Mouse (Mus musculus) gastrocnemius, postnatal 36 days (tissue): ENCODE results near the gene Anks3. TPM values are rescaled to one million over a fixed set of nuclear protein-coding genes. Genes with fewer than 3 reads are reported as not detected.

Experiments
- DNase-seq, 2 experiments: peaks; one replicate each; pipeline ENCODE4 v3.0.0; 2022
- intact Hi-C: fragments of 180-260 bp; cut with DNase I; formaldehyde crosslinking; loops from one replicate; pipeline ENCODE4 v1.15.1; 2025
- total RNA-seq, 2 experiments: library from RNA; stranded (reverse); gene quantifications; 2 replicates each; pipeline ENCODE4 v1.2.3; 2021

Anks3 gene
- total RNA-seq, 2 experiments from 2014 or later: 12.5 to 13.2 TPM

DNA sequence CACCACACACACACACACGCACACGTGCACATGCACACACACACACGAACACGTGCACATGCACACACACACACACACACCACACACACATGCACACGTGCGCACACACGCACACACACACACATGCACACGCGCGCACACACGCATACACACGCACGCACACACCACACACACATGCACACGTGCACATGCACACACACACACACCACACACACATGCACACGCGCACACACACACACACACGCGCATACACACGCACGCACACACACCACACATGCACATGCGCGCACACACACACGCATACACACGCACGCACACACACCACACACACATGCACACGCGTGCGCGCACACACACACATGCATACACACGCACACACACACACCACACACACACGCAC, 28.6 kb downstream of the Anks3 start:
- no peak for DNase-seq
- intact Hi-C loops: no loop called here

DNA sequence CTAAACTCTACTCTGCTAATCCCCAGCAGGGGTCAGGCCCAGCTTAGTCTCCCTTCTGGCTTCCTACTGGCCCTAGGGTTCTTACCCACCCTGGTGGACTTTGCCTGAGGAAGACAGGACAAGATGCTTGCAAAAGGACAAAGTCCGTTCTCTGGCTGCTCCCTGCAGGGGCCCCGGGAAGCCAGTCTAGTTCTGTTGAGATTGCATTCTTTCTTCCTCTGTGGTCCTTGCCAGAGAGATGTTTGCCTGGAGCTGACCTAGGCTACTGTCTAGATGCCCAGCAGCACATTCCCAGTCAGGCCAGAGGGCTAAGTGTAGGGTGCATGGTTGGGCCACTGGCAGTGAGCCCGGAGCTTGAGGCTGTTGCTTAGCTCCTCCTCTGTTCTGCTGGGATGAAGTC, 31.6 kb downstream of the Anks3 start:
- intact Hi-C loops: no loop called here
- no peak for DNase-seq

DNA sequence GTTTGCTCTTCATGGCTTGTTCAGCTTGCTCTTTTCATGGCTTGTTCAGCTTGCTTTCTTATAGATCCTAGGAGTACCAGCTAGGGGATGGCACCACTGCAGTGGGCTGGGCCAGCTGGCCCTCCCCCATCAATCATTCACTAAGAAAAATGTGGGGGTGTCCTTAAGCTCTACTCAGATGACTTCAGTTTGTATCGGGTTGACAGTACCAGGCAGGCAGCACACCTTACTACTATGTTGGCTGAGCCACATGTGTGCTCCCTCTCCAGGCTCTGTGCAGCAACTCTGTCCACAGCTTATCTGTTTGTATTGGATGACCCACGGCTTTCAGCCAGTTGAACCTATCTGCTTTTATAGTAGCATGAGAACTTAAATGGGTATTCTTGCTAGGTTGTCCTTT, 35.5 kb downstream of the Anks3 start:
- no peak for DNase-seq
- intact Hi-C loops: no loop called here

DNA sequence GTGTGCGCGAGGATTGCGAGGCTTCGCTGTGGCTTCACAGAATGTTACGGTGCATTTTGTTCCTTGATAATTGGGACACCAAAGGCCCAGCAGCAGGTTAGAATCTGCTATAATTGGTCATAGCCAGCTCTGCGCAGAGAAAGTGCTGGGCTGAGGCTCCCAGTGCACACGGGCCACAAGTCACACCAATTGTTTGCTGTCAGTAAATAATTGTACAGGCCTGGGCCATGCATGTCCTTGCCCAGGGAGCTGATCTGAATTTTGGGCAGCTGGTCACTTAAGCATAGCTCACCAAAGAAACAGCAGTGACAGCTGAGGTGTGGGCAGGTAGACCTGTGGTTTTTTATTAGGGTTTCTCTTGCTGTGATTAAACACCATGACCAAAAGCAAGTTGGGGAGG, 36.0 kb downstream of the Anks3 start:
- intact Hi-C loops: no loop called here
- no peak for DNase-seq

DNA sequence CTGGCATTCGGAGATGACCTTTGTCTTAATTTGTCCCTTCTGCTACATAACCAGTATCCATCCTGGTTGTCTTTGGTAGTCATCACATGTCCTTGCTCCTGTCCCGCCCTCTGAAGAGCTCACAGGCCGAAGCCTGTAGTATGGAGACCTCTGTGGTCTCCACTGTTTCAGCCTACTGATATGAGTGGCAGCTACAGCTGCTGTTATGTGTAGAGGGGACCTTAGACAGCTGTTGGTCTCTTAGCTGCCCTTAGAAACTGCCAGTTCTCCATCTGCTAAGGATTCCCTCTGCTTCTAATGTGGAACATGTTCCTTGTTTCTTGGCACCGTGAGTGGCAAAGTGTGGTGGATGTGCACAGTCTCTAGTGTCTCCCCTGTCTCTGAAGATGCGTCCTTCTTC, 40.0 kb downstream of the Anks3 start:
- intact Hi-C loops: no loop called here
- no peak for DNase-seq

DNA sequence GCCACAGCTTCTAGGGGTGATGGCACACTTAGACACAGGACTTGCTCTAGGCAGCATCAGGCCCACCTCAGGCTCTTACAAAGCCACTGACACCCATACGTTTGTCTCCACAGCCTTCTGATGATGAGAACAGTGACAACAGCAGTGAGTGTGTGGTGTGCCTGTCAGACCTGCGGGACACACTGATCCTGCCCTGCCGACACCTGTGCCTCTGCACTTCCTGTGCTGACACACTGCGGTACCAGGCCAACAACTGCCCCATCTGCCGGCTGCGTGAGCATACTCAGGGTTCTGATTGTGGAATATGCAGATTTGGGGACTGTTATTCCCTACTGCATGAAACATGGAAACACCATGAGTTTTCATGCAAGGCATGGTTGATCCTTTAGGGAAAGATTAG, 41.5 kb downstream of the Anks3 start:
- intact Hi-C loops: no loop called here
- no peak for DNase-seq

DNA sequence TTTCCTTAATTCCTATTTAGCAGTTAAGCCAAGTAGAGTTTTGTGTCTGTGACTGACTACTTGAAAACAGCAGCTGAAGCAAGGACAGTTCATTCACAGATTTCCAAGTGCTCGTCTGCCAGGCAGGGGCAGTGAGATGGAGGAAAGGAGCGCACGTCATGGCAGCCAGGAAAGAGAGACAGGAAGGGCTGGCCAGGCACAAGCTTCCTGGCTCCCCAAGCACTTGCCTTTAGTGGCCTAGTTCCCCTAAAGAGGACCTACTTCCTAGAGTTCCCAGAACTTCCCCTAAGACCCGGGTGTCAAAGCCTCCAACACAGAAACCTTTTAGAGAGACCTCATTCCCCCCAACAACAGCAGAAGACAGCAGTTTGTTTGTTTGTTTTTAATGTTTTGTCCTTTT, 43.4 kb downstream of the Anks3 start:
- intact Hi-C loops: no loop called here
- DNase-seq: no peak

DNA sequence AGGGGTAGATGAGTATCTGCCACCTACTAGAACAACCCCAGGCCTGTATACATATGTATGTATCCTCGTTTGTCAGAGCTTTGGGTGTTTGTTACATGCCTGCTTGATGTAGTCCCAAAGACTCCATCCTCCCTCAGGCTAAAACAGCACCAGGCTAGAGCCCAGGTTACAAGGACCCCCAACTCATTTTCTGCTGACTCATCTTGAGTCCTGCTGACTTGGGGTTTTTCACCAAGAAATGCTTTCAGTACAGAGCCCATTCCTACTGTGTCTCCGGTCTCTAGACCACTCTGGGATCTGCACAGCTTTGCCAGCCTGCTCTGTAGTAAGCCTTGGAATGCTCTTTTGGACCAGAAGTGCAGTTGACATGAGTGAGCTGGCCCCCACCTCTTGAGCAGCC, 47.4 kb downstream of the Anks3 start:
- DNase-seq: no peak
- intact Hi-C loops: no loop called here

DNA sequence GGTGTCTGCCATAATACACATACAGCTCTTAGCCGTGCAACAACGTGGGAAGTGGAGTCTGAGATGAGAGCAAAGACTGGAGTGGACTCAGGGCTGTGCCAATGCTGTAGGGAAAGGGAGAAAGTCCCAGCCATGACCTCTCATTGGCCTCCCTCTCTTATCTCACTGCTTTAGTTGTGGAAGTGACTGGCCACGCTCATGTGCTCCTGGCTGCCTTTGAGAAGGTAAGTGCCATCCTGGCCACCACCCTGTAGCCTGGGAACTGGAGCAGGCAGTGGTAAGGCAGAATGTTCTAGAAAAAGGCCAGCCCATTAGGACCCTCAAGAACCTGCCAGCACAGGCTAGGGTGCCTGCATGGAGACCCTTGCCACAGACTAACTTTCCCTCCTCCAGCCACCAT, 48.1 kb downstream of the Anks3 start:
- DNase-seq: no peak
- intact Hi-C loops: no loop called here

DNA sequence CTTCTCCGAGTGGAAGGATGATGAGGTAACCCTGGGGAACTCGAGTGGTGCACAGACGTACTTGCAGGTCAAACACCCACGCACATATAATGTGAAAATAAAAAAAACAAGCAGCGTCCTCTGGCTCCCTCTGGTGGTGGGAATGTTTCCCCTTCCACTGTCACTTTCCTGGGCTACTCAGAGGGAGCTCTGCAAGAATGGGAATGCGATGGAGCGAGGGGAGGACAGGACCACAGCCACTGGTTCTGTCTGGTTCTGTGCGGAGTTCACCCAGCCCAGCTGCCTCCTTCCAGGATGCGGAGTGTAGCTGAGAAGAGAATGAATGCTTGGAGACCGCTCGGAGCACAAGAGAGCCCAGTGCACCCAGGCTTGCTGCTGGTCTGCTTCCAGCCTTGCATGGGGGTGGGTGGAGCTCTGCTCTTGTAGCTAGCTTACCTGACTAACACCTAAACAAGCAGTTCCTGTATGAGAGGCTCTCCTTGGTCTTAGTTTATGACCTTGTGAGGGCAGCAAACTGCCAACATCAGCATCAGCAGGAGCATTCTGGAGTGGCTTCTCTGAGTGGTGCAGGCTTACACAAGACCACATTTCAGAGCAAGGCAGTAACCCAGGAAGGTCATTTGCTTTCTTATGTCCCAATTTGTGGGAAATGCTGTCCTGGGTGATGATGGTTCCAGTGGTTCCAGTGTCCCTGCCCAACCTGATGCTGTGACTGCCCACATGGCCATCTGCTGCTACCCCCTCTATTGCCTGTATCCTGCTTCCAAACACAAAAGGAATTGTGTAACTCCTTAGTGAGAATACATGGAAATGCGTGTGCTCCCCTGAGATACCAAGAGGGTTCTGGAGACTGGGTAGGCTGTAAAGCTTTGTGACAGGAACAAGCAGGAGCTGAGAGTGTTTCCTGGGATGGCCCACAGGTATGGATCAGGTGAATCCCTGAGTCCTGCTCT, 49.9 kb downstream of the Anks3 start:
- DNase-seq: peak; percentile 70 to 81
- intact Hi-C loops: loop anchor here (2.0 kb wide), 1 partner anchor 37 kb away; no protein-coding TSS in a partner anchor

DNA sequence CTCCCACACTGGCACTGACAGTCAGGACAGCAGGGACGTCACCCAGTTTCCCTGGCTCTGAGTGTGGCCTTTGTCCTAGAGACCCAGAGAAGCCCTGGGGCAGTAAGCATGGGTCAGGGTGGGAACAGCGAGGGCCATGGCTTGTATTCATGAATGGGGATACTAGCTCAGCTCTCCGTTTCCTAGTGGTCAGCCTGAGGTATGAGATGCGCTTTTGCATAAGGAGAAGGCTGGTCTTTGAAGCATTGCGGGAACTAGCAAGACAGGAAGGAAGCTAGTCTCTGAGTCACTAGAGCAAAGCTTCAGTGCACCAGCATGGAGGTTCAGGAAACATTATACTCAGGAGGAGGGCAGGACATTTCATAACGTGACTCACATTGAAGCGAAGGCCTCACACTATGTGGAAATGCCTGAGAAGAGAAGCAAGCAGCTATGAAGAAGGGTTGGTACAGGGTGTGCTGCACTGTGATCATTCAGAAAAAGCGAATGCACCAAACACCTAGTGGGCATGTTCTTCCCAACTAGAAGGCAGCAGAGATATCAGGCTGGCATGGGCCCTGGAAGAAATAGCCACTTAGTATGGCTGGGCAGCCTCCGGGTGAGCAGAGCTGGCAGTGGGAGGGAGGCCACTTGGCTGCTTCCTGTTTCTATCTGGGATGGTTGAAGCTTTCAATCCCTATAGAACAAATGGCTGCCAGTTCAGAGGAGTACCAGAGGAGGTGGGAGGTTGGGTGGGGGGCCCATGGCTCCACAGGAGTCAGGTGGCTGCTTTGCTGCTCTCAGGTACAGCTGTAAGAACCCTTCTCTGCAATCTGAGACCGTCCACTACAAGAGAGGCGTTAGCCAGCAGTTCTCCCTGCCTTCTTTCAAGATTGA, 50.9 kb downstream of the Anks3 start:
- intact Hi-C loops: loop anchor here (2.0 kb wide), 1 partner anchor 36 kb away; no protein-coding TSS in a partner anchor
- DNase-seq: no peak

DNA sequence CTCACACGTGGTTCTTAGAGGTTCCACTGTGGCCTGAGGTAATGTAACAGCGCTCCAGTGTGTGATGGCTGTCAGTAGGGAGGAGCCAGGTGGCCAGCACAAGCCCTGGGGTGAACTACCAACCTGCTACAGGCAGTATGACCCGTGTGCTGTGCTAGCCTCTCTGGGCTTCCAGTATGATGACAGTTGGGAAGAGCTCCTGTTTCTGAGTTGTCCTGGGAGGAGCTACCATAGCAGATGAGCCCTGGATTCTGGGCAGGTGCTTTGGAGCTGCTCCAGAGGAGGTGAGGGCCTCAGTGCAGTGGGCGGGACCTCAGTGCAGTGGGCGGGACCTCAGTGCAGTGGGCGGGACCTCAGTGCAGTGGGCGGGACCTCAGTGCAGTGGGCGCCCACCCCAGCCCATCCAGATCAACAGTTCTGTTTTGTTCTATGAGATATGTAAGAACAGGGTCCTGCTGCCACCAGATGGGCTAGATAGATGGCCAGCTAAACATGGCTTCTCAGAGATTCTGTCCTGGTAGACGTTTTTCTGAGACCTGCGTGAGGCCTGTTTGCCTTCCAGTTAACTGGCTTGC, 51.8 kb downstream of the Anks3 start:
- DNase-seq: no peak
- intact Hi-C loops: loop anchor here (2.0 kb wide), 1 partner anchor 35 kb away; no protein-coding TSS in a partner anchor

DNA sequence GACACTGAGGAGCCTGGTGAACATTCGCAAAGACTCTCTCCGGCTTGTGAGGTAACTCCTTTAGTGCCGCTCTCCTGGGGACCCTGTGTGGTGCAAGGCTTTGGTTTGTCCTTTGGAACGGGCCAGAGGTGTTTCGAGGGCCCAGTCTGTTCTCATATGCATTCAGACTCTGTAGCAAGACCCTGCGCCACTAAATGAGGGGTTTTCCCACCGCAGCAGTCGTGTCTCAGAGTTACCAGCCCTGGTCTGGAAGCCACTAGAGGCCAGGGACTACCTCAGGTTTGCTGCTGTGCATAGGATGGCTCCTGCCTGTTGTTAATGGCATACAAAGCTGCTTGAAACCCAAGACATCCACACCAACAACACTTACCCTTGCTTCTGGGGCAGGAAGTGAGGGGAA, 53.2 kb downstream of the Anks3 start:
- DNase-seq: no peak
- intact Hi-C loops: no loop called here

DNA sequence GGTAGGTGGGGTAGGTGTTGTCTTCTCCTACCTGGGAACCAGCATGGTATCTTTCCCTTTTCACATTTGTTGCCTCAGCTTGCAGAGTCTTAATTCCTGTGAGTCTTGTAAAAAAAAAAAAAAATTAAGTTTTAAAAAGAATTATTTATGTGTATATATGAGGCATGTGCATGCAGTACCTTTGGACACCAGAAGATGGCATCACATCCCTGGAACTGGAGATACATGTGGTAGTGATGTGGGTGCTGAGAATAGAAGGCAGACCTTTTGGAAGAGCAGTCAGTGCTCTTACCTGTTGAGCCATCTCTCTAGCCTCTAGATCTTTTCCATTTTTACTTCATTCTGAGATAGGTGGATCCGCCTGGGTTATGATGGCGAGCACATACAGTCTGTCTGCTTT, 54.3 kb downstream of the Anks3 start:
- intact Hi-C loops: no loop called here
- DNase-seq: no peak

DNA sequence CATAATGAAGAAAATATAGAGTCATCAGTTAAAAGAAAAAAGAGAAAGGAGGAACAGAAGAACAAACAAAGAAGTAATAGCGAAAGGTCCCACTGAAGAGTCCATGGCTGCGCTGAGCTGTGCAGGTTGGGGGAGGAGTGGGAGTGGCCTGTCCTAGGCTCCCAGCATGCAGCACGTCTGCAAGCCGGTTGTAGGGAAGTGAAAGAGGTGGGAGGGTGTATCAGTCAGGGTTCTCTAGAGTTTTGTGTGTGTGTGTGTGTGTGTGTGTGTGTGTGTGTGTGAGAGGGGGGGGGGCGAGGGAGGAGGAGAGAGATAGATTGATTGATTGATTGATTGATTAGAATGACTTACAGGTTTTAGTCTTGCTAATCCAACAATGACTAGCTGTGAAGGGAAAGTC, 56.0 kb downstream of the Anks3 start:
- intact Hi-C loops: no loop called here
- DNase-seq: no peak

DNA sequence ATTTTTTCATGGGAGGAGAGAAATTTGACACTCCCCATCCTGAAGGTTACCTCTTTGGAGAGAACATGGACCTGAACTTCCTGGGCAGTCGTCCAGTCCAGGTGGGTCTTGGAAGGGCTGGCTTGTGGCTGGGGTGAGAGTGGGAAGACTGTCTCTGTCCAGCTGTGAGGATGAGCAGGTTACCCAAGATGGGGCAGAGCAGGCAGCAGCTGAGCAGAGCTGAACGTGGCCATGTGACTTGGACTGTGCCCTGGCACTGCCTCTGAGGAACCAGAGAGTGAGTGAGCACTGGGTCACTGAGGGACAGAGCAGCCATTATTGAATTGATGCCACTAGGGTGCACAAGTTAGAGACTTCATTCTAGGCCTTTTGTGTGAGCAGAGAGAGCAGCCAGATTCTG, 56.6 kb downstream of the Anks3 start:
- intact Hi-C loops: no loop called here
- no peak for DNase-seq

DNA sequence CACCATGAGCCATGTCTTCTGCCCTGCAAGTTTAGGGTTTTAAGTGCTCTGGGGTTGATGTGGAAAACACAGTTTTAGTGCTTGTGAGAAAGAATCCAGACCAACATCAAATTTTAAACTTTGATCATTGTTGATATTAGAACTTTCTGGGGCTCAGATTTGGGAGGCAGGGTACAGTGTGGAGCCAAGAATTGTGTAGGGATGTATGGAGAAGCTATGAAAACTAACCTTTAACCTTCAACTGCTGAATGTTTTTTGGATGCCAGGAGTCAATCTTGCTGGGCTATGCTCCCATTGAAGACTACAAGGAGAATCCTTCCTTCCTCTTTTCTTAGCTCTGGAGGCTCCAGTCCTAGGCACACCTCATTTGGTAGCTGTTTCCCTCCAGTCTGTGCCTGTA, 57.4 kb downstream of the Anks3 start:
- intact Hi-C loops: no loop called here

DNA sequence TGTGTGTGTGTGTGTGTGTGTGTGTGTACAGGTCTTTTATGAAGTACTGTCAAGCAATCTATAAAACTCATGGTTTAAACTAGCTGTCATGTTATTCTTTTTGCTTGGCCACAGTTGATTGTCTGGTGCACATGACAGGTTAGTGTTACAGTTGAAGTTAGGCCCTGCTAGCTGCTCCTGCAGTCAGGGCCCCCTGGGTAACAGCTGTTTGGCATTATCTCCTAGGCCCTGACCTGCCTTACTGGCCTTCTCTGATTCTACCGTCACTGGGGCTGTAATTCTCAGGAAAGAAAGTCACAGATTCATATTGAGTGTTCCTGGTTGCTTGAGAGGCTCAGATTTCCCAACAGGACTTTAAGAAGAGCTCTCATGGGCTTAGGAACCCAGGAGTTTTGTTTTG, 58.4 kb downstream of the Anks3 start:
- DNase-seq: no peak
- intact Hi-C loops: no loop called here

More for the DNA sequence above, 57.4 kb downstream of the Anks3 start:
- DNase-seq: no peak

DNA sequence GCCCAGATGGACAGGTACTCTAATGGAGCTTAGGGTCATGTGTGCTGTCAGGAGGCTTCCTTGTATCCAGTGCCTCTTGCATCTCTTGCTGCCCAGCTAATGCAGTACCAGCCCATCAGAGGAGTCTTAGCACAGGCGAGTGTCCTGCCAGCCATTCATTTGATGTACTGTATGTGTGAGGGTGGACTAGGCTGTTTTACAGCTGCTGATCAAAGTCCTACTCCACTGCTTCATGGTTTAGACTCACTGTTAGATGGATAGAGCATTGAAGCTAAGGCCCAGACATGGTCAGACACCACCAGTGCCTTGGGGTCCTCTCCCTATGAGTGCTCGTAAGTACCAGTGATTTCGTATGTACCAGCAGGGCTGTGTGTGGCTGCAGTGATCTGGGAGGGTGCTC, 59.1 kb downstream of the Anks3 start:
- intact Hi-C loops: no loop called here
- no peak for DNase-seq

DNA sequence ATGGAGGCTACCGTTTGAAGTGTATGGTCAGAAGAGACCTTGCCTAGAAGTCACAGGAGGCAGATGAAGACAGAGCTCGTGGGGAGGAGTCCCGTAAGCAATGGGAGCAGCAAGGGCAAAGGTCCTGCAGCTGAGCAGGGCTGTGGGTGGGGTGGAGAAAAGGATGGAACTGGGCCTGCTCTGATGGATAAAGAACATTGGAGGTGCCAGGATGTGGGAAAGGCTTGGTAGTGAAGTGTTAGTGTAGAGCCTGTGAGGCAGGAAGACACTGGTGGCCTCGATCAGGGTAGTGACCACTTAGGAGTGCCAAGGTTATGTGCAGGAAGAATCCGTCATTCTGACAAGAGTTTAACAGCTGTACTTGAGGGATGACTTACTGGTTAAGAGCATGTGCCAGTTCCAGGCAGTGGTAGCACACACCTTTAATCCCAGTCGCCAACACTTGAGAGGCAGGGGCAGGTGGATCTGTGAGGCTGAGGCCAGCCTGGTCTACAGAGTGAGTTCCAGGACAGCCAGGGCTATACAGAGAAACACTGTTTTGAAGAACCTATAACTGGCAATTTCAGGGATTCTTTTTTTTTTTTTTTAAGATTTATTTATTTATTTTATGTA, 60.4 kb downstream of the Anks3 start:
- intact Hi-C loops: no loop called here
- no peak for DNase-seq

DNA sequence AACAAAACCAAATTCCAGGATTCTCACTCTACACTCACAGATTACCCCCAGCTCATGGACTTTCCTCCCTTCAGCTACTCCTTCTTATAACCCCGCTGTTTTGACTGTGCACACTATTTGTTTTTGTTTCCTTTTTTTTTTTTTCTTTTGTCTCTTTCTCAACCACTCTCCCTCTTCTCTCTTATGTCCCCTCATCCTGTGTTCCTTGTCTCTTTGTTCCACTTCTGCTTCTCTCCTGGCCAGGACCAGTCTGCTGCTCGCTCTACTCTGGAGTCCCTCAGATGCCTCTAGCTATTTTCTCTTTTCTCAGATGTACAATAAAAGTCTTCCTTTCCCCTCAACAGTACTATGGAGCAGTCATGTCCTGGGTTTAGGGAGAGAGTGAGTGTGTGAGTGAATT, 61.6 kb downstream of the Anks3 start:
- DNase-seq: no peak
- intact Hi-C loops: no loop called here
